Mouse (Mus musculus) common myeloid progenitor, adult 5-6 weeks (primary cell): ENCODE measurements around the gene Gm49394. TPM values are rescaled to one million over a fixed set of nuclear protein-coding genes. Genes with fewer than 3 reads are reported as not detected.

ENCODE experiments used
- ATAC-seq: replicated peaks from 2 replicates; pipeline ENCODE4 v1.8.0; 2016; ENCODE audit warnings: low read depth, mild to moderate bottlenecking, moderate TSS enrichment, inconsistent platforms; ENCODE audit not compliant: poor library complexity, severe bottlenecking
- total RNA-seq: library from RNA; stranded (forward); fragments of 200-1000, 187-1606 nt; gene quantifications from 2 replicates; pipeline ENCODE4 v1.2.3, GENCODE M21; 2017

Gene Gm49394
- not detected in 2 replicates for total RNA-seq

DNA sequence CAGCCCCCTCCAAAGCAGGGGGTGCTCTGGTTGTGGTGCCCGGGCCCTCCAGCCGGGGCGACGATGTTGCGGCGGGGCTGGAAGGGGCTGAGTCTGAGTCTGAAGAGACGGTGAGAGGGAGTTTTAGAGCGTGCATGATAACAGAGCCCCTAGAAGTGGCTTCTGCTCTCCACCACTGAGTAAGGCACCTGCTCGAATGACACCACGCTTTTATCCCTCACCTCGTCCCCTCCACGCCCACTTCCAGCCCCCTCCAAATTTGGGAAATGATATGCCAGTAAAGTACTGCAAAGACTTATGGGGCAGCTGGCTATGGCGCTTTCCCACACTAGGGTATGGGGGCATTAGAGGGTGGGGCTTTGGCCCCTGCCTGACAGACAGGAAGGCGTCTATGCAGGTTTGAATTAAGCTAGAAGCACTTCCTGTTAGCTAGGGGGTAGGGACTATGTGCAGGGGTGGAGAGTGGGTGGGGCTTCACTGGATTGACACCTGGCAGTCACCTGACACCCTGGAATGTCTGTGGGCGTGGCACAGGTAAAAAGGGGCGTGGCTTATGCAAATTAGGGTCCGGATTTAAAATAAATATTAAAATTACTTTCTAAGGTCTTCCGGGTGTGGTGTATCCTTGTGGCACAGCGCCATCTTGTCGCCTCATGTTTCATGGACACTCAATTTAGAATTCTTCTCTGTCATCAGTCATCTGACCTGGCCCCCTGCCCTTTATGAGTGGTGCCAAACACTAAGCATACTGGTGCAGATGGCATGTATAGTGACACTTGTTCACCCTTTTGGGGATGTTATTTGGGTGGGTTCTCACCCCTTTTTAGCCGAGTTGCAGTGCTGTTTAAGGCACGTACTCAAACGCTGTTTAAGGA is at the start of gene Gm49394:
Gene Gm49394 (minus strand): TSS at position 192 of the 875 bp plus-strand sequence.
- no peak for ATAC-seq

DNA sequence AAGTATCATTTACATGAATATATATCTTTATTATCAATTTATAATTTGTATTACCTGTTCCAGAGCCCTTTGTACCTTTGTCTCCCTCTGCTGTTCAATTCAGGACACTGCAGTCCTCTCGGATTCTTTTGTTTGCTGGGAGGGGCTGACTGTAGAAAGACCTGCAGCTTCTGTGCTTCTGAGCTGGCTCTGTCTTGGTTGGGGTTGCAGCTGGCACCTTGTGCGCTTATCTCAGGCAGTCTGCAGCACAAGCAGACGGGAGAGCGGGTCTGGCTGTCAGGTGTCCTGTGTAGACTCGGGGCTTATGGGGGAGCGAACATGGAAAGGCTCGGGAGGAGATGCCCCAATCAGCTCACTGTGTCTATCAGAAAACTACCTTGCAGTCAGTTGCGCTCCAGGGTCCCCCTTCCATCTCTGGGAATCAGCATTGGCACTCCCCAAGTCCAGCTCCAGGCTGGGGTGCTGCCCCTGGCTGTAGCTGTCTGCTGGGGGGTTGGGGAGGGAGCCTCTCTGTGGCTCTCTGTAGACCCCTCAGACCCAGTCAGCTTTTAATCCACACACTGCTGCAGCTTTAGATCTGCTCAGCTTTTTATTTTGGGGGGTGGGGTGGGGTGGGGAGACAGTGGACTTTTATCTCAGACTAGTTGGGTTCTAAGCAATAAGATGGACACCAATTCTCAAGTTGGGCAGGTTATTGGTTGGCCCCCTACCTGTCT is 45.2 kb upstream of the Gm49394 start:
- ATAC-seq, result 0 out of 2 replicates have a peak, but pooled peaks have one; percentile 60

DNA sequence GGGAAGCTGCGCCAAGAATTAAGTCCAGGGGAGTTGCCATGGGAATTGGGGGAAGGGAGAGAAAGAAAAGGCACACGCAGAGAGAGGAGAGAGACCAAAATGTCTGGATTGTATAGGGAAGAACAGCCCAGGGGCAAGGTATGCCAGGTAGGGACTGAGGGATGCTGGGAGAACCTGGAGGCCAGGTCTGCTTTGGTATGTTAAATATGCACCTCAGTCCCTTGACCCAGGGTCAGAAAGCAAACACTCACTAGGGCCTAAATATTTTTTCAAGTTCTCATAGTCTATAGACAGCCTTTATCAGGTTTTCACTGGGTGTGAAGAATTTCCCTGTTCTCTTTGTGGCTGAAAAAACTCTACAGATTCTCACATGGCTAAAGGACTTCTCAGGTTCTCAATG is 37.1 kb upstream of the Gm49394 start:
- no peak for ATAC-seq

DNA sequence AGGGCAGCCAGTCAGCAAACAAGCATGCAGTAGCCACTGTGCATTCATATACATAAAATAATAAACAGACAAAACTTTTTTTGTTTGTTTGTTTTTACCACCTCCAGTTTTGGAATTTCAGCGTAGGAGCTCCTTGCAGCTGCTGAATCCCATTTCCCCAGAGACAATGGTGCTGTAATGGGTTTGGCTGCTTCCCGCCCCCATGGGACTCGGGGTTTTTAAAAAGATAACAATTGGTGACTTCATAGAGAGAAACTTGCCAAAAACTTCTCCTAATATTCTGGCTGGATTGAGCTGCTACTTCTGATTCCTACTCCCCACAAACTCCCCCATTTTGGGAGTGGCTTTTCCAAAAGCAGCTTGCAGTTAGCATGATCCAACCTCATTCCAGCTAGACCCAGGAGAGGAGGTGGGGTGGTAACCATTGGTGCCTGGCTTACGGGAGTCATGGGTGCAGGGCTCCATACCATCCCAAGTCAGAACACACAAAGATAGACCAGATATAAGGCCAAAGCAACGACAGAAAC is 29.7 kb upstream of the Gm49394 start:
- ATAC-seq, result no peak

DNA sequence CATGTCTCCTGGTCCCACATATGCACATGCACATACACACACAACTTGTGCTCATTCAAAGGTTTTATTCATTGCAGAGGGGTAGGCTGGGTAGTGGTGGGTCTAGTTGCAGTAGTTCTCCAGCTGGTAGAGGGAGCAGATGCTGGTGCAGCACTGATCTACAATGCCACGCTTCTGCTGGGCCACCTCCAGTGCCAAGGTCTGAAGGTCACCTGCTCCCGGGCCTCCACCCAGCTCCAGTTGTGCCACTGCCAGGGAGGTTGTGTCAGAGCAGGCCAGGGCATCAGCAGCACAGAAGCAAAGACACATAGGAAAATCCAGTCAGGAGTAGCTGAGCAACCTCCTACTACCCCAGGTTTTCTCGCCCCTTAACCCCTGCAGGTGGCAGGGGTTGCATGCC is 8.9 kb upstream of the Gm49394 start:
- ATAC-seq, result no peak

DNA sequence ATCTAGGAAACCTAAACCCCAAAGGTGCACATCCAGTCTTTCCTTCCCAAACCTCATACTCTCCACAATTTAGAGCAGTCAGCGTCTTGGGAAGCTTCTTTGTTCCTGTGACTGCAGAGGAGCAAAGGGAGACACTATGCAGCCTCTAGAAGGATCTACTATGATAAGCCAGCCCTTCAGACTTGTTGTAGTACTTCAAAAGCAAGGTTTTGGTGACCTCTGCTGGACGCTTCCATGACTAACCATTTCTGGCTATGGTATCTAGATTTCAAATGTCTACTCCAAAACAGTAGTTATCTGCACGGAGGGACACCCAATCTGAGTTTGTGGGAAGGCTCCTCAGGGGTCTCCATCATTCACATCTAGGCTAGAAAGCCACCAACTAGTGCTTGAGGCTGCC is 5.9 kb upstream of the Gm49394 start:
- peak; percentile 70 for ATAC-seq

DNA sequence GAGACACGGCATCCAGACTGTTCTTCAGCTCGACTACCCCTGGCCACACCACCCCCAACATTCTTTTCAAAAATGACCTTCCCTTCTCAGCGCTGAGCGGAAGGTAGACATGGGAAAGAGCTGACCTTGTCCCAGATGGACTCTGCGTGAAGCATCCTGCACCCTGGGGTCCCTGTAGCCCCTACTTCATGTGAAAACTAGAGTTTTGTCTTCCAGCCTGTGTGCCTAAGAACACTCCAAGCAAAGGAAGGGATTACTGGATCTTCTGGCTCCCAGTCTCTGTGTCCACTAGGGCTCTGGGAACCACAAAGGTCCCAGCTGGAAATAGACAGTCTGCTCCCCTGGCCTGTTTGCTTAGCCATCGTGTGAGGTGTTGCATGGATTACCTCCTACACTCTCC is 5.4 kb upstream of the Gm49394 start:
- no peak for ATAC-seq

DNA sequence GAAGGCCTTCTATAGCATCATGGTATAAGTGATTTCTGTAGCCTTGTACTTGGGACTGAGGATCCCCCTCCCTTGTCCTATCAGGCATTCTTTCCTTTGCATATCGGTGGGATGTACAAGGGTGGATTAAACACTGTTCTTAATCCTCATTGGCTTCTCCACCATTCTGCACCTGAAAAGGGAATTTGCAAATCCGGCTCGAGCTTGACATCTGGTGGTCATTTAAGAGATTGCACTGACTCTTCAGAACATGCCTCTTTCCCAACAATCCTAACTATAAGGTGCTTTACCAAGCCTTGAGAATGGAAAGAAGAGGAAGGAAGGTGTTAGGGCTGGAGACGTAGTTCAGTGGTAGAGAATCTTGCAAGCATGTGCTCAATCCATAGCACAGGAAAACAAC is 2.4 kb upstream of the Gm49394 start:
- peak; percentile 55 for ATAC-seq

DNA sequence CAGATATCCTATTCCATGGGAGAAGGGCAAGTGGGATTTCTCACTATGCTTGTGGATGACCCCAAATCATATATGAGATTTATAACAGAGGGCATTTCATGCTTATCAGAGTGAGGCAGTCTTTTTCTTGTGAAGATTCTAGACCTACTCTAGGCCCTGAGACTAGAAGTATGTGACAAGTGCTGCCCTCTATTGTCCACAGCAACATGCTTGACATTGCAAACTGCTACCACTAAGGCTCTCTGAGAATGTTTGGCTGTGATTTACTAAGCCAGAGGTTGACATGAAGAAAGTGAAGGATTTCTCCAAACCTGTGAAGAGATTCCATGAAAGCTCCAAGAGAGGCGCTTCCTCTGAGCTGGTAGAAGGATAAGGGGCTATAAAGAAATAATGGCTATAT is 1.3 kb upstream of the Gm49394 start:
- ATAC-seq, result no peak

DNA sequence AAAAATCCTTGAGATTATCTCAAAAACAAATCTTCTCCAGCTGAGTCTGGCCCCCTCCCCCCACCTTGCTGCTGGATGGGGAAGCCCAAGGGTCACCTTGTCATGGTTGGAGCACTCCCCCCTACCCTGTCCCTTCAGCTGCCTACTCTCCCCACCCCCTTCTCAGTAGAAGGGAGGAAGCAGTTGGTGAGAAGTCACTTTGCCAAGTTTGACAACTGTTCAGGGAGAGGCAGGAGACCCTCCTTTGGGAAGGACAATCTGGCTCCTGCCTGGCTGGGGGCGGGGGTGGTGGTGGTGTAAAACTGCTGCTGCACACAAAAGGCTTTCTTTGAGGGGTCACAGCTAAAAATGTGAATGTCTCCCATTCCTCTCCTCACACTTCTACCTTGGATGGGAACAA is 1.4 kb downstream of the Gm49394 start:
- no peak for ATAC-seq

DNA sequence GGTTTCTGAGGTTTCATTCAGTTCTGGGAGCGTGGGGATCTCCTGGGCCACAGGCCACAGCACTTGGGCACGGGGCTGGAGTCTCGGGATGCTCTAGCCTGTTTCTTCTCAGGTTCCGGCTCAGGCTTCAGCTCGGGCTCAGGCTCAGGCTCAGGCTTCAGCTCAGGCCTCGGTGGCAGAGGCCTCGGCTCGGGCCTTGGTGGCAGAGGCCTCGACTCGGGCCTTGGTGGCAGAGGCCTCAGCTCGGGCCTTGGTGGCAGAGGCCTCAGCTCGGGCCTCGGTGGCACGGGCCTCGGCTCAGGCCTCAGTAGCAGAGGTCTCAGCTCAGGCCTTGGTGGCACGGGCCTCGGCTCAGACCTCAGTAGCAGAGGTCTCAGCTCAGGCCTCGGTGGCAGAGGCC is 2.2 kb downstream of the Gm49394 start:
- no peak for ATAC-seq

DNA sequence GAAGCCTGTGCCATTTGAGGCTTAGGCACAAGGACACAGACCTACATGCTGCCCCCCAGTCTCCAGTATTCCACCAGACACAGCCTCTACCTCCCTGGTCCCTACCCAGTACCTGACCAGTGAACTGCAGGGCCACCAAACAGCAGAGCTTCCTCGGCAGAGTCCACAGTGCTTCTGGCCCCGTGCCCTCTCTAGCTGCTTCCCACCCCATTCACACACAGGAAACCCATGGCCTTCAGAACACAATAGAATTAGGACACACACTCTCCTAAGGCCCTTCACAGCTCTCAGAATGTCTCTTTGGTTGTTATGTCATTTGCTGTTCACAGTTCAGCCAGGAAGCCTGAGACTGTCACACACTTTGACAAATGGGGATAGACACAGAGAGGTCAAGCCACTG is 3.1 kb downstream of the Gm49394 start, which contains the start of gene Igf2:
Gene Igf2 (minus strand): TSS at position 158 of the 400 bp plus-strand sequence.
- ATAC-seq, result no peak

DNA sequence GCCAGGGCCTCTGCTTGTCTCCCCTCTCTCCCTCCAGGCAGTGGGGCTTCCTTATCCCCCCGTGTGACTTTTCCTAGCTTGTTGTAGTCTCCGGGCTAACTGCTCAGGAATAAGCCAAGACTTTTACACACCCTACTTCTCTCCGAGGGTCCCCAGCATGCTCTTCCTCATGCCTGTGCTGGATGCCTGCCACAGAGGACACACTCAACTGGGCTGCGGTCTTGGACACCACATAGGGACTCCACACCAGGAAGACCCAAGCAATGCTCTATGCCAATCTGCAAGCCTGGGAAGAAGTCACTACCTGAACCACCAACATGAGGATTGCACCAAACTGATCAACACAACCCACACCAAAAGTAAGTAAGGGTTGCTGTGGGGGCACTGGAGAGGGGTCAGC is 3.6 kb downstream of the Gm49394 start:
- ATAC-seq, result no peak

DNA sequence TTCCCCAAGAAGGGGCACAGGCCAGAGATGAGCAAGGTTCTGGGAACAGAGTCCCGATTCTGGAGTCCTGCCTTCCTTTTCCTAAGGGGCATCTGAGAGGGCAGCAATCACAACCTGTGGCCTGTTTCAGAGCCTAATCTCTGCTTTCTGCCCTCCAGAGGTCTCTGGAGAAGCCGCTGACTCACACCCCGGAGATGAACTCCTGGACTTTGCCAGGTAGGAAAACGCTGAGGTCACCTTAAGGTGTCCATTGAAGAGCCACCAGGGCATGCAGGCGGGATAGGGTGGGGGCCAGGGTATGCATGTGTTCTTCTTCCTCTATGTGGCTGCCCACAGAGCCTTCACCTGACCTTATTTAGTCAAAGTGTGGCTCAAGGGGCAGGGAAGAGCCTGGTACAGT is 4.4 kb downstream of the Gm49394 start:
- no peak for ATAC-seq

DNA sequence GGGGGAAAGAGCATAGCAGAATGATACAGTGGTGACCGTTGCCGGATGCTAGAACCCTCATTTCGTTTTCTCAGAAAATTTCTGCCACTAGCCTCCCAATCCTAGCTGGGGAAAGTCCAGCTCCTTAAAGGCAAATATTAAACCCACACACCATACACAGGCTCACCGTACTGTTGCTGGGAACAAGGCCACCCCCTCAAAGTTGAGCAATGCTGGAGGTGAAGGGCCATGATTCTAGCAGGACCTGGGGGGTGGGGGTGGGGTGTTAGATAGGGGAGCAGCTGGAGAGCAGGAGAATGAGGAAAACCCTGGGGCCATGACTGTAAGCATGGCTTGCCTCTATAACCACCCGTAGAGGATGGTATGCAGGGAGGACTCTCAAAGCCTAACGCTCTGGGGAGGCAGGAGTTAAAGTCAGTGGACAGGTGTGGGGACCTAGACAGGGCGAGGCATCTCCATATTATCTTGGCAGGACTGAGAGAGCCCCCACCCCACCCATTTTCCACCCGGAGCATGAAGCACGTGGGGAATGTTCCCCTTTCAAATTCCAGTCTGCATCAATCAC is 5.2 kb downstream of the Gm49394 start:
- ATAC-seq, result no peak

DNA sequence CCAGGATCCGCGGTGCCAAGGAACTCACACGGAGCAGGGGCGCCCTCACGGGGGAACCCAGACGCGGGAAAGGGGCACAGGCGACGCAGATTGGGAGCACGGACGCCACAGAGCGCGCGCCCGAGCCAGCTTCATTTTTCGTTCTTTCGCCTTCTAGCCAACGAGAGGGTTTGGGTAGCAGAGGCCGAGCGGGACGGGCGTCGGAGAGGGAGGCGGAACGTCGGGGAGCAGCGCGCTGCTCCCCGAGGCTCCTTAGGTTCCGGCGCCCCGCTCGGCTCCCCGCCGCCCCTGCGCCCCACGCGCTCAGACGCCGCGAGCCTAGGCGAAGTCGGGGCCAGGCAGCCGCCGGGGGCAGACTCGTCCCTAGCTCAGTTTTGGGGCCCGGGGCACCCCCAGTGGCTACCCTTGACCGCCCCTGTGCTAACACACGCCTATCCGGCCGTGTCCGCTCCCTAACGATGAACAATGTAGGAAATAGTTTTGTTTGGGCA is 5.8 kb downstream of the Gm49394 start:
- 0 out of 2 replicates have a peak, but pooled peaks have one; percentile 20 for ATAC-seq

DNA sequence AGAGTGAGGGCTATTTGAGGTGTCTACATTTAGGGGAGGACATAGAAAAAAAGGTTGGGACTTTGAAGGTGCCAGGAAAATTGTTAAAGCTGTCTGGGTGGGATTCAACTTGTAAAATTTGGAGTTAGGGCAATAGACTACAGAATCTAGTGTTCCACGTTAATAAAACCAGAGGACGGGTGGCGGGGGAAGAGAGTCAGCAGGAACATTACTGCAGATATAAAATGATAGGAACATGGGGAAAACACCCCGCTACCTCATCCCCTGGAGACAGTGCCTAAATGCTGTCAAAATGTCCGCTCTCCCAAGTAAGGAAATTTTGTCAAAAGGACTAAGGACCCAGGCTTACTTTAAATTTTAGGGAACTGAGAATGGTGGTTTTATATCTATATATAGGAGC is 6.6 kb downstream of the Gm49394 start:
- ATAC-seq, result no peak

DNA sequence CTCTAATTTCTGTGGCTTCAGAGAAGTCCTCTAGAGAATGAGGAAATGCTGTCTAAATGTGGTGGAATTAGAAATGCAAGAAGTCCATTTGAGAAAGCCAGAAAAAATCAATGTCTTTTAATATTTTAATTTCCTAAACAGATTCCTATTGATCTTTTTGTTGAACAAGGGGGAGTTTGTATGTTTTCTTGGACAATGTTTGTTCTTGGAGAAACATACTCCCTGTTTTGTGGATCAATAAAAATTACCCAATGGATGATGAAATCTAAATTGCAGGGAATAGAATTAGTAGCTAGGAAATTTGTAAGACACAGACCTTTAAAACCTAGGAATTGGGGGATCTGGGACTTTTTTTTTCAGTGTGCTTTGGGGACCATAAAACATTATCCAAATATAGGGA is 7.9 kb downstream of the Gm49394 start:
- no peak for ATAC-seq

DNA sequence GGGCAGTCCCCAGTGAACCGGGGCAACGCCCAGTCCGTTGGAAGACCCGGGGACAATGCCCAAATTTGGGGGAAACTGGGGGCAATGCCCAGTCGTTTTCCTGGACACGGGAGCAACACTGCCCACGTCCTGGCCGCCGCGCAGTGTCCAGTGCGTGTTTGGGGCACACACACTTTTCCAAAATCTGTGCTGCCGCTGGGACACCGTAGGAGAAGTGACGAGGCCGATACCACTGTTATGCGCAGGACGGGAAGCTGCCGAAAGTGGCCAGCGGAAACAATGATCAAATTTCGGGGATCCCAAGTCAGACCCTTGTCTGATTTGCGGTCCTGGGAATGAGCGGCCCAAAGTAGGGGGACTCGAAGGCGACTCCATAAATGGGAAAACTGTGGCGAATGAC is 8.7 kb downstream of the Gm49394 start:
- ATAC-seq, result no peak

DNA sequence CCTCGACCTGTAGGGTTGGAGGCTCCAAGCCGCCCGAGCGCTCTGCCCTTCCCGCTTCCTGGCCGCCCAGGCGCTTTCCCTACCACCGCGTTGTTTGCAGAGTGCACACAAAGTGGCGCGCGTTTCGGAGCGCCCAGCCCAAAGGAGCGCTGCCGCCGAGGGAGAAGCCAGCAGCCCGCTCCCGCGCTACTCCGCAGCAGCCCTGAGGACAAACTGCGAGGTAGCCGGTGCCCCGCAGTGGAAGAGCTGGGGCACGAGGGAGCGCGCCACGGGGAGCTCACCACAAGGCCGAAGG is 9.1 kb downstream of the Gm49394 start:
- ATAC-seq, result no peak
